ENCODE assay signal across 20 mouse cellular contexts in genomic region chr3:104435947-104436346, GRCm38 (mm10).
DNase-seq lines count a peak whose midpoint lies in the region; TF ChIP-seq lines count a peak whose summit lies in the region.
"Had no signal": no experiment of that assay in that cellular context is flagged by ENCODE, and none has a peak within 500 bp of the region (broad histone marks: within the 10 kb centered on the region; RNA-seq: fewer than 3 reads in every experiment).

No protein-coding gene starts in this region.

- no peak for TF ChIP-seq POLR2A in liver, adult 2 months (IDR thresholded peaks at IDR 0.05; ENCODE audit: extremely low read depth, insufficient read depth, low read length)
- TF ChIP-seq POLR2A in lung, adult 2 months (IDR thresholded peaks at IDR 0.05; ENCODE audit: borderline replicate concordance, extremely low read depth, low read depth, low read length) = no peak

- peak; percentile 48 for DNase-seq in liver, adult 2 months (ENCODE audit: extremely low read depth, low read depth, low spot score)
- DNase-seq in liver (no peak), 3T3-L1 (ENCODE audit: low read depth, low spot score) (peak; percentile 39)
- DNase-seq in lung, postnatal 36 days = peak; percentile 37
- DNase-seq in lung, adult 2 months = no peak
- no peak for DNase-seq in gastrocnemius, adult 8-10 months (ENCODE audit: low spot score in 2 of 2)
- DNase-seq: adrenal gland, adult 8-10 months; adrenal gland, postnatal 14 days; adrenal gland, postnatal 36 days; cerebellum, adult 11-12 months; cerebellum, adult 2 months; cerebellum, adult 9-10 months; cerebellum, postnatal 10 days; cerebellum, postnatal 25 days had no signal

- no peak overlapping the region for H3K4me3 ChIP-seq in liver, adult 2 months (ENCODE audit: insufficient read depth, low read depth, low read length)
- H3K4me3 ChIP-seq in lung, adult 2 months (replicated peaks; ENCODE audit: extremely low read depth, low read depth, low read length) = no peak overlapping the region
- H3K4me3 ChIP-seq: embryonic facial prominence, embryonic 10.5 days; embryonic facial prominence, embryonic 12.5 days; erythroblast, embryonic 14.5 days; forebrain, embryonic 10.5 days; forebrain, embryonic 12.5 days had no signal

- H3K4me1 ChIP-seq in liver, adult 2 months (ENCODE audit: control insufficient read depth, insufficient read depth, low read length) = peaks cover 9% of the 10 kb centered on the region
- H3K4me1 ChIP-seq in lung, adult 2 months (ENCODE audit: control insufficient read depth, insufficient read depth, low read length) = peaks cover 10% of the 10 kb centered on the region

- 78% methylated on average over 3 of the region's 3 CpGs for WGBS in liver, adult 2 months
- WGBS in lung, adult 2 months = 79% methylated on average over 3 of the region's 3 CpGs

- no peaks in the 10 kb centered on the region for H3K36me3 ChIP-seq in liver, adult 2 months (ENCODE audit: control insufficient read depth, insufficient read depth, low read length)
- H3K36me3 ChIP-seq: embryonic facial prominence, embryonic 10.5 days; embryonic facial prominence, embryonic 12.5 days; forebrain, embryonic 10.5 days; forebrain, embryonic 12.5 days had no signal

- H3K79me2 ChIP-seq in liver, adult 2 months (ENCODE audit: control insufficient read depth, insufficient read depth, low read length) = no peaks in the 10 kb centered on the region

- no peak for TF ChIP-seq CTCF in liver, adult 2 months (IDR thresholded peaks at IDR 0.05; ENCODE audit: low read depth, low read length)
- no peak for TF ChIP-seq CTCF in lung, adult 2 months (IDR thresholded peaks at IDR 0.05; ENCODE audit: insufficient read depth, low read length)

- H3K27ac ChIP-seq in liver, adult 2 months (replicated peaks; ENCODE audit: insufficient read depth, low read depth, low read length) = no peak overlapping the region
- H3K27ac ChIP-seq: embryonic facial prominence, embryonic 10.5 days; embryonic facial prominence, embryonic 12.5 days; forebrain, embryonic 10.5 days; forebrain, embryonic 12.5 days had no signal

- no peaks in the 10 kb centered on the region for H3K27me3 ChIP-seq in liver, adult 2 months (ENCODE audit: control insufficient read depth, insufficient read depth, low read length)
- H3K27me3 ChIP-seq: embryonic facial prominence, embryonic 12.5 days; forebrain, embryonic 12.5 days; Patski had no signal

- H3K9ac ChIP-seq in liver, adult 2 months (ENCODE audit: low read depth, low read length) = no peak overlapping the region
- H3K9ac ChIP-seq: embryonic facial prominence, embryonic 12.5 days; forebrain, embryonic 12.5 days had no signal

Comparison
In these comparisons a context has a peak if more than half of its experiments do, and no peak if none do; other contexts are left out.
1. DNase-seq: peak in liver, adult 2 months (single experiment), lung, postnatal 36 days (single experiment) and 3T3-L1 (single experiment); none in liver (single experiment), lung, adult 2 months (single experiment) and gastrocnemius, adult 8-10 months (0 of 2).